Mouse (Mus musculus) cerebellum, postnatal 4 days (tissue): Measurements from ENCODE around the gene Osbpl8.

Source experiments
- DNase-seq, 2 experiments: peaks; one replicate each; pipeline ENCODE4 v3.0.0; 2022; ENCODE audit warnings: low spot score in 2 of 2, mixed read lengths in 1 of 2

The Osbpl8 gene

GRCm38 (mm10) chr10:111235289-111235570, 70.7 kb downstream of the Osbpl8 start:
- no peak for DNase-seq

DNA sequence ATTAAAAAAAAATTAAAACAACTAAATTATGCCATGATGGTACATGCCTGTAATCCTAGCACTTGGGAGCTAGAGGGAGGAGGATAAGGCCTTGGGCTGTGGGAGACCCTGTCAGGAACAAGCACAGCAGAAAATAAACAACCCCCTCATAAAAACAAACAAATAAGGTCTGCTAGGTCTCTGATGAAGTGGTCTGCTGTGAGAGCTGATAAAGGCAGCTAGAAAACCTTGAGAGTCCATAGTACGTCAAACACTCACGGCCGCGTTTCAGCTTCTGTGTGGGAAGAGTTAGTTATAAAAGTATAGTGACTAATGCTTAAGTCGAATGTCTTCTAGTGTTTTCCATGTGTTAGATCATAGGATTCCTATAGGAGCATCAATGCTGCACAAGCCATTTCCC, 72.9 kb downstream of the Osbpl8 start:
- DNase-seq: no peak

- DNase-seq: no peak
These were observed 78.1 kb downstream of the Osbpl8 start for GRCm38 (mm10) chr10:111242677-111243076.

DNA sequence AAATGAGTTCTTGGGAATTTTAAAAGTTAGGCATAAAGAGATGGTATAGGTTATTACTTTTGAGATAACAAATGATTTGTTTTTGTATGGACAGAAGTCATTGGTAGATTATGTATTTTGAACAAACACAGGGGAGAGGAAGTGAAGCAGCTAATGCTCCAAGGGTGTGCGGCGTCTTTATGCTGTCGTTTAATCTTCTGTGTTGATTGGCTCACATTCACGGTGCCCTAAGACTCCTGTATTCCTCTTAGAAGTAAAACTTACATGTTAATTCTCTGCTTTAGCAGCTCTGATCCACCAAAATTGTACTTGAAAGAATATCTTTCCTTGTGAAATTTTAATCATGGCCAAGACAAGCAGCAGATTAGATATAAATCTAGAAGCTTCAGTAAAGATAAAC, 83.1 kb downstream of the Osbpl8 start:
- DNase-seq: no peak

- DNase-seq: no peak
These were observed 83.6 kb downstream of the Osbpl8 start for GRCm38 (mm10) chr10:111248177-111248576.

- DNase-seq: no peak
These were observed 85.6 kb downstream of the Osbpl8 start for GRCm38 (mm10) chr10:111250192-111250591.

- DNase-seq: no peak
These were observed 87.1 kb downstream of the Osbpl8 start for GRCm38 (mm10) chr10:111251666-111252065.

DNA sequence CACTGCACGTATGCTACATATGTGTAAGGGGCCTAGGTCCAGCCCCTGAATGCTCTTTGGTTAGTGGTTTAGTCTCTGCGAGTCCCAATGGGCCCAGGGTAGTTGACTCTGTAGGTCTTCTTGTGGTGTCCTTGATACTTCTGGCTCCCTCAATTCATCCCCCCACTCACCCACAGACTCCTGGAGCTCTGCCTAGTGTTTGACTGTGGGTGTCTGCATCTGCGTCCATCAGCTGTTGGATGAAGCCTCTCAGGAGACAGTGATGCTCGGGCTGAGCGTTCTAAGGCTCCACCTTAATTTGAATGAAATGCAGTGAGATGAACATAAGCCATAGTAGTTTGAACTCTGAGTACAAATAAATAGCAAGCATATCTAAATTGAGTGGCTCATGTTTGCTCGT, 90.7 kb downstream of the Osbpl8 start:
- no peak for DNase-seq

DNA sequence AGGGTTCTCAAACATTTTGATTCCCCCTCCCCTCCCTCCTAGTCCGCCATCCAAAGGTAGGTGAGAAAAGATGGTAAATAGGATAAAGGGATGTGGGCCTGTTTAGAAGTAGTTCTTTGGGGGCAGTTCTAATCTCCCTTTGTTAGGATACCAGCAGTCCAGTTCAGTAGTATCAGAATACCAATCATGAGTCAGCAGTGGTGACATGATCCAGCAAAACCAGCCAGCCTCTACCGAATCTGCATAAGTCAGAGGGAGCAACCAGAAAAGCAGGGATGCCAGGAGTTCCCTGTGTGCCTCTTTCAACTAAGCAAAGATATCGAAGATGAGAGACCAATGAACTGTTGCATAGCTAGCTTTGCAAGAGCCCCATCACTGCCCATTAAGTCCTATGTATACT, 91.6 kb downstream of the Osbpl8 start:
- no peak for DNase-seq

DNA sequence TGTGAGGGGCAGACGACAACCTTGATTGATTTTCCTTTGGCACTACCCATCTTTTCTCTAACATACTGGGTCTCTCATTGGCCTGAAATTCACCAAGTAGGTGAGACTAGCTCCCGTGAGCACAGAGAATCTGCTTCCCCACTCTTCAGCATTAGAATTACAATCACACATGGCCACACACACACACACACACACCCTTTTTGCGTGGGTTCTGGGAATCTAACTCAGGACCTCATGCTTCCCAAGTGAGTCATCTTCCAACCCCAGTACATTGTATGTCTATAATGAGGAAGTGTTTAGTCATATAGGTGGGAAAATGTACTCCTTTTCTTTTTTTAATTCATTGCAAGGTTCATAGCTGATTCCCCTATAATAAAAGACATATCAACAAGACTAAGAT, 92.8 kb downstream of the Osbpl8 start:
- no peak for DNase-seq

DNA sequence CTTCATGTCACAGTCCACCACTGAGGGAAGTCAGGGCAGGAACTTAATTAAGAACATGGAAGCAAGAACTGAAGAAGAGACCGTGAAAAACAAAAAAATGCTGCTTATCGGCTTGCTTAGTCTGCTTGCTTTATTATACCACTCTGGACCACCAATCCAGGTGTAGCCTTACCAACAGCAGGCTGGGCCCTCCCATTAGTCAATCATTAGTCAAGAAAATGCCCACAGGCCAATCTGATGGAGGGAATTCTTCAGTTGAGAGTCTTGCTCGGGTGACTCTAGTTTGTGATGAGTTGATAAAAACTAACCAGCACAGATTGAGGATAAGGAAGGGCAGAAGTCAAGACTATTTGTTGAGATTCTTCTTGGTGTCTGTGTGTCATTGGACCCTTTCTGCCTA, 93.7 kb downstream of the Osbpl8 start:
- no peak for DNase-seq

GRCm38 (mm10) chr10:111271687-111272086, 107.1 kb downstream of the Osbpl8 start:
- no peak for DNase-seq

DNA sequence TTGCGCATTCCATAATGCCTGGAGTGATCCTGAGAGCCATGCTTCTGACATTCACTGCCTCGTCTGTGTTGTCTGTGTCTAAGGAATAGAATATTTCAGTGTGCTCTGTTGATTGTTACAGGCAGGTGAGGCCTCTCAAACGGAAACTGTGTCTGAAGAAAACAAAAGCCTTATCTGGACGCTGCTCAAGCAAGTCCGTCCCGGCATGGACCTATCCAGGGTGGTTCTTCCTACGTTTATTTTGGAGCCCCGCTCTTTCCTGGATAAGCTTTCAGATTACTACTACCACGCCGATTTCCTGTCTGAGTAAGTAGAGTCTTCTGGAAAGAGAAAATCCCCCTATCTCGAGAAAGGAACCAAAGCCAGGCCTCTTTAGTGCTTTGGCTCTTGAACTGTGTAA, 108.4 kb downstream of the Osbpl8 start:
- no peak for DNase-seq

DNA sequence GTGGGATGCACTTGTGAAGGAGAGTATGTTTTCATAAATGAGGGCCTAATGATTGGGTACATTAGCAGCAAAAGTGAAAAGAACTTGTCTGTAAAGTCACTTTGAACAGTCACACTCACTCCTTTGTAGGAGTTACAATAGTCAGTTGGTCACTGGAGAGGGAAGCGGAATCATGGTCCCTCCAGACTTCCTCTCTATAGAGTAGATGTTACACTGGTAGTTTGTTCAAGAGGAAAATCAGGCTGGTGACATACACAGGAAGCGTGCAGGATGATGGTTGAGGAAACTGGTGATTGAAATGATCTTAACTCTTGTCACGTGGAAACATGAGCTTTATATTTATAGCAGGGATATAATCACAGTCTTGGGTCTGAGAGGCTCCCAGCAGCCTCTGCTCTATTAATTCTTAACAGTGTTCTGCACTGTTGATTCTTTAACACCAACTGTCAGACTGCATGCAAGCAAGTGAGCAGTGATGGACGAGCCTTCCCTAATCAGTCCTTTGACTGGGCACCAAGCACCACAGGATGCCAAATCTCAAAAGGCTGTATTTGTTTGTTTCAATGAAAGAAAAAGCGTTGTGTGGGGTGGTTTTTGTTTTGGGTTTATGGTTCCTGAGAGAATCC, 109.0 kb downstream of the Osbpl8 start:
- DNase-seq: no peak

- no peak for DNase-seq
These were observed 111.3 kb downstream of the Osbpl8 start for GRCm38 (mm10) chr10:111275822-111276221.

DNA sequence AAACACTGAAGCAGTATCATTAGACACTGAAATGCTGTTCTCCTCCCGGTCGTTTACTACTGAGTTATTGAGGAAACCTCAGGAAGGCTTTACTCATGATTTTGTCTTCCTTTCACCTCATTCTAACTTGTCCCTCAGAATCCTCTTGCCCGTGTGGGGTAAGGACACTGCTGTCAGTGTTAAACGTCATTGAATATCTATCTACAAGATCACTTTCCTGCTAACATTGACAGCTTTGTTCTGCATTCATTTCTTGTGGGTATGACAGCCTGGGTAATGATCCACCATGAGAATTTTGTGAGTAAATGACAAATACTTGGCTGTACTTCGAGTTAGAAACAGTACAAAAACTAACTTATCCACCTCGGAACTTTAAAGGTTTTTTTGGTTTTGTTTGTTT, 133.1 kb downstream of the Osbpl8 start:
- DNase-seq: no peak

GRCm38 (mm10) chr10:111298140-111299098, 133.9 kb downstream of the Osbpl8 start, which contains the start of gene Bbs10:
TSS of gene Bbs10 (plus strand) at chr10:111298679.
- peak; percentile 80 to 94 for DNase-seq

GRCm38 (mm10) chr10:111299591-111299990, 135.0 kb downstream of the Osbpl8 start:
- no peak for DNase-seq

DNA sequence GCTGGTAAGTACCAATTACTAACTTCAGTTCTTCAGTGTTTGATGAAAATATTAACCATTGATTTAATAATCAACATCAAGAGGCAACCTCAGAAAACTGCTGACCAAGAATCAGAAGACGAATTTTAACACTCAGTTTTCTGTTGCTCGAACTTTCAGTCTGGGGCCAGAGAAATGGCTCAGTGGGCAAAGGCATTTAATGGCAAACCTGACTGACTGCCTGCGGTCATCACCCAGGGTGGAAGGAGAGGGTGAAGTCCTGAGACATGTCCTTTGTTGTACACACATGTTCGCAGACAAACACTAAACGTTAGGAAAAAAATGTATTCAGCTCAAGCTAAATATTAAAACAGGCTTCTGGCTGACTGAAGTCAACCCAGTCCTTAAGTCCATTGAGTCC, 136.5 kb downstream of the Osbpl8 start:
- no peak for DNase-seq

DNA sequence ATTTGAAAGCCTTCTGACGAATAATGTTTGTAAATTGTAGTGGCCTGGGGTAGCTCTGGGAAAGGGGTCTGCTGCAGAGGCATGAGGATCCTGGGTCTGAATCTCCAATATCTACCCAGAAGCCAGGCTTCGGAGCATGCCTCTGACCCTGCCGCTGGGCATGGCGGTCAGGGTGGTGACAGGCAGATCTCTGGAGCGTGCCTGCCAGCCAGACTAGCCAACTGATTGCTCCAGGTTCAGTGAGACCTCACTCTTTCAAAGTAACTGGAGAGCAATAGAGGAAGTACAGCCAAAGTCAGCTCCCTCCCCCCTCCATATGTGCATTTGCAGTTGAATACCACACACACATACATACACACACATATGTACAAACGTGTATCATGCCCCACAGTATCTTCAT, 137.9 kb downstream of the Osbpl8 start:
- DNase-seq: no peak

- DNase-seq: no peak
These were observed 144.4 kb downstream of the Osbpl8 start for GRCm38 (mm10) chr10:111308850-111309501.

DNA sequence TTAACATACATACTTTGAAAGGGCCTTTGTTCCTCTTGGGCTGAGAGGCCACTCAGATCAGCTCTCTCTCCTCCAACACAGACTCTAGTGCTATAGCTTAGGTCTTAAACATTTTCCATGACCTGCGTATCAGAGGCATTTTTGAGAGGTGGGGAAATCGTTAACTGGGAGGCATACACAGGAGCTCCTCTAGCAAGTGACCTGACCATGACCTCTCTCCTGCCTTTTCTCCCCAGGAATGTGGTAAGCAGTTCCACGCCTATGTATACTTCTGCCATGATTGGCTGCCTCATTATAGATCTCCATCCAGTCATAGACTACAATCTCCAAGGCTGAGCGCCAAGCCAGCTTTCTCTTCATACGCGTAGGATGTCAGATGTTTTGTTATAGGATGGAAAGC, 148.7 kb downstream of the Osbpl8 start:
- no peak for DNase-seq
